Mouse (Mus musculus): ENCODE results near the gene Aimp2. TPM values are rescaled to one million over a fixed set of nuclear protein-coding genes. Genes with fewer than 3 reads are reported as not detected.

Aimp2 gene
- polyA plus RNA-seq, 1 experiment from 2014 or later: 91.7 TPM

DNA sequence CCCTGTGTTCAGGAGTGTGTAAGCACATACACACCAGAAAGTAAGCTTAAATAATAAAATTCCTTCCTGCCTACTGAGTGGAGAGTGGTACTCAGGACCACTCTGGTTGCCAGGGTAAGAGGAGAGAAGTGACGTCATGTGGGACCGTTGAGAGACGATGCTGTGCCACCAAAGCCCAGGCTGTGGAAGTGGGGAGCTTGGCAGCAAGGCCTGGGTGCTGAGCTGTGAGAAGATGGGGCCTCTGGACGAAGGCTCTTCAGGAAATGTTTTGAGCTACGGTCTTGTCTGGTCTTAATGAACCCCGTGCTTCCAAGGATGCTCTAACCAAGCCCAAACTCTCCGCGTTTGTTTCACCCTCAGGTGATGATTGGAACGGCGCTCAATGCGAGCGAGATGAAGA, 21.0 kb upstream of the Aimp2 start:
- WGBS: 94% methylated on average over 12 of the region's 12 CpGs
- Histone ChIP-seq H3K9ac (replicated peaks) (no peak overlapping the region), H3K4me3 (no peak overlapping the region), H3K27ac (replicated peaks) (no peak overlapping the region), H3K4me1 (0 out of 2 replicates have a peak, but pooled peaks cover 4% of the 10 kb centered on the region), H3K36me3 (peaks cover 50% of the 10 kb centered on the region), H3K9me3 (no peaks in the 10 kb centered on the region), H3K27me3 (no peaks in the 10 kb centered on the region), H3K4me2 (replicated peaks) (no peak overlapping the region)
- no peak for ATAC-seq (ENCODE audit: low FRiP score, low read depth)

GRCm38 (mm10) chr5:143929291-143929690, 19.6 kb upstream of the Aimp2 start:
- 98% methylated on average over 4 of the region's 4 CpGs for WGBS
- Histone ChIP-seq H3K4me1 (0 out of 2 replicates have a peak, but pooled peaks cover 4% of the 10 kb centered on the region), H3K9ac (replicated peaks) (no peak overlapping the region), H3K27ac (replicated peaks) (no peak overlapping the region), H3K4me2 (replicated peaks) (no peak overlapping the region), H3K27me3 (no peaks in the 10 kb centered on the region), H3K36me3 (peaks cover 64% of the 10 kb centered on the region), H3K9me3 (no peaks in the 10 kb centered on the region), H3K4me3 (no peak overlapping the region)
- no peak for ATAC-seq (ENCODE audit: low FRiP score, low read depth)

- no peaks in the 10 kb centered on the region for H3K9me3 ChIP-seq
- no peaks in the 10 kb centered on the region for H3K27me3 ChIP-seq
- ATAC-seq (ENCODE audit: low FRiP score, low read depth): no peak
- 96% methylated on average over 8 of the region's 8 CpGs for WGBS
- no peak within 1 kb of the TSS for H3K27ac ChIP-seq (replicated peaks)
- H3K4me2 ChIP-seq (replicated peaks): no peak within 1 kb of the TSS
- peaks cover 75% of the 10 kb centered on the region for H3K36me3 ChIP-seq
- H3K4me1 ChIP-seq: 0 out of 2 replicates have a peak, but pooled peaks cover 4% of the 10 kb centered on the region
- H3K4me3 ChIP-seq: no peak within 1 kb of the TSS
- no peak within 1 kb of the TSS for H3K9ac ChIP-seq (replicated peaks)
These were observed 18.2 kb upstream of the Aimp2 start, which contains the start of gene Gm42421 for GRCm38 (mm10) chr5:143927875-143928274. Gene Gm42421, plus strand, starts transcription at chr5:143928175.

GRCm38 (mm10) chr5:143924781-143925452, 15.3 kb upstream of the Aimp2 start:
- ATAC-seq (ENCODE audit: low FRiP score, low read depth): no peak
- Histone ChIP-seq H3K4me1 (no peaks in the 10 kb centered on the region), H3K4me2 (replicated peaks) (no peak overlapping the region), H3K4me3 (no peak overlapping the region), H3K9ac (replicated peaks) (no peak overlapping the region), H3K27me3 (no peaks in the 10 kb centered on the region), H3K27ac (replicated peaks) (no peak overlapping the region), H3K36me3 (peaks cover 79% of the 10 kb centered on the region), H3K9me3 (no peaks in the 10 kb centered on the region)
- WGBS: 90% methylated on average over 6 of the region's 6 CpGs

- Histone ChIP-seq H3K9me3 (no peaks in the 10 kb centered on the region), H3K4me2 (replicated peaks) (no peak overlapping the region), H3K4me3 (no peak overlapping the region), H3K27ac (replicated peaks) (no peak overlapping the region), H3K36me3 (peaks cover 69% of the 10 kb centered on the region), H3K27me3 (no peaks in the 10 kb centered on the region), H3K9ac (replicated peaks) (no peak overlapping the region), H3K4me1 (no peaks in the 10 kb centered on the region)
- ATAC-seq (ENCODE audit: low FRiP score, low read depth): no peak
- 94% methylated on average over 3 of the region's 3 CpGs for WGBS
These were observed 8.5 kb upstream of the Aimp2 start for GRCm38 (mm10) chr5:143918120-143918519.

DNA sequence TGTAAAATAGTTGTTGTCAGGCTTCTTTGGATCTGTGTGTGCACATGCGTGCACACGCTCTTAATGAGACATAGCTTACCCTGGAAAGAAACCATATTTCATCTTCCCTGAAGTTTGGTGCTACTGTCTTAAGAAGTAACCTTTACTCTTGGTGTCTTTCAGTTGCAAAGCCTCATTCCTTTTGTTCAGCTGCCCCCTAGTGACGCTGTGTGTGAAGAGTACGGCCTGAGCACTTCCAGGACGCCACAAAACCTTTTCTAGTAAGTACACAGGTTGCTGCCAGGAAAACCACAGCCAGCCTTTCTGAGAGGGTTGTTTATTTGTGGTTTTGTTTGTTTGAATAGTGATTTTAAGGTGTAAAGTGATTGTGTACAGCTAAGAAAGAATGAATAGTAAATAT, 7.8 kb upstream of the Aimp2 start:
- WGBS: 53% methylated on average over 5 of the region's 5 CpGs
- Histone ChIP-seq H3K9ac (replicated peaks) (no peak overlapping the region), H3K27me3 (no peaks in the 10 kb centered on the region), H3K4me3 (no peak overlapping the region), H3K4me1 (no peaks in the 10 kb centered on the region), H3K36me3 (peaks cover 65% of the 10 kb centered on the region), H3K27ac (replicated peaks) (no peak overlapping the region), H3K4me2 (replicated peaks) (no peak overlapping the region), H3K9me3 (no peaks in the 10 kb centered on the region)
- no peak for ATAC-seq (ENCODE audit: low FRiP score, low read depth)

DNA sequence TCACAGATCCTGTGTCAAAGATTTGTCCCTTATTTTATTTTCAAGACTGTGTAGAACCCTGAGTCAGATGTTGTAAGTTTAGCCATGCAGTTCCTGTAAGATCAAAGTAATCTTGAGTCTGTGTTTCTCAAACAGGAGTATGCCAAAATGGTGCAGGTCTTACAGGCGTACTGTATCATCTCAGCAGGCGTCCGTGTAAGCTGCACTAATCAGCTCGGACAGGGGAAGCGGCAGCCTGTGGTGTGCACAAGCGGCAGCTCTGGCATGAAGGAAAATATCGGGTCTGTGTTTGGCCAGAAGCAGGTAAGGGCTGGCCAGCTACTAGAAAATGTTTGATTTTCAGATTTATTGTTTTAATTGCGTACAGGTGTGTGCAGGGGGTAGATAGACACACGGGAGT, 6.6 kb upstream of the Aimp2 start:
- Histone ChIP-seq H3K4me2 (replicated peaks) (no peak overlapping the region), H3K9ac (replicated peaks) (no peak overlapping the region), H3K4me1 (no peaks in the 10 kb centered on the region), H3K36me3 (peaks cover 56% of the 10 kb centered on the region), H3K4me3 (no peak overlapping the region), H3K27ac (replicated peaks) (no peak overlapping the region), H3K9me3 (no peaks in the 10 kb centered on the region), H3K27me3 (no peaks in the 10 kb centered on the region)
- no peak for ATAC-seq (ENCODE audit: low FRiP score, low read depth)
- 92% methylated on average over 9 of the region's 9 CpGs for WGBS

DNA sequence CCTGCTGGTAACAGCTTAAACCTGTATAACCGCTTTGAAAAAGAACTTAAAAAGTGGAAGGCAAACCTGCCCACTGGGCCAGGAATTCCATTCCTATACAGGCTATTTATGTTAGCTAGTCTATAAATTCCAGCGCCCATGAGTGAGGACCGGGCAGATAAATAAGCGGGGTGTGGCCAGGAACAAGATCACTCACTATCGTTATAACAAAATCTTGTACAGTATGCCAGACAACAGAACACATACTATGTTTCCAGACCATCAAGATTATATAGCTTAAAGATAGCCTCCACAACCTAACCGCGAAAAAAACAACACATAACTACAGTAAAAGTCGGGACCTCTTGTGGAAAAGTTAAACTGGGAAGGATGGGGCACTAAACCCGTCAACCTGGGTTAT, 721 bp downstream of the Aimp2 start:
- Histone ChIP-seq H3K9me3 (no peaks in the 10 kb centered on the region), H3K4me1 (peaks cover 19% of the 10 kb centered on the region), H3K36me3 (peaks cover 27% of the 10 kb centered on the region), H3K4me2 (replicated peaks) (peak overlapping the region; percentile 80), H3K4me3 (peak overlapping the region; percentile 77), H3K27me3 (no peaks in the 10 kb centered on the region), H3K9ac (replicated peaks) (peak overlapping the region; percentile 68), H3K27ac (replicated peaks) (peak overlapping the region; percentile 79)
- 2% methylated on average over 9 of the region's 9 CpGs for WGBS
- ATAC-seq (ENCODE audit: low FRiP score, low read depth): no peak

DNA sequence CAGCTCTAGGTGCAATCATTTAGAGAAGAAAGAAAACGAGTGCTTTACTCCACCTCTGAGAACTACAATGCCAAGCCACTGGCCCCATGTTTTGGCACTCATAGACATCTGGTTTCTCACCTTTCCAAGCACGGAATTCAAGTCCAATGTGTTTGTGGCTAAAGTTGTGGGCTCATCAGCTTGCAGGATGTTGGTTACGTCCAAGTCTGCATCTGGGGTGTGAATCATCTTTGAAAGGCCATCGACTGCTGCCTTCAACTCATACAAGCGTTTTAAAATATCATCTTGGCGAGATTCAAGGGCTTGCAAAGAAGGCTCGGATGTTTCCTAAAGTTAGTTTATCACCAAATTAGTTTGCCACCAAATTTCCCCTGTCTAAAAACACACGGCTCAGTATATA, 3.2 kb downstream of the Aimp2 start:
- Histone ChIP-seq H3K4me3 (no peak overlapping the region), H3K27me3 (no peaks in the 10 kb centered on the region), H3K9me3 (no peaks in the 10 kb centered on the region), H3K9ac (replicated peaks) (no peak overlapping the region), H3K27ac (replicated peaks) (no peak overlapping the region), H3K4me2 (replicated peaks) (no peak overlapping the region), H3K36me3 (peaks cover 49% of the 10 kb centered on the region), H3K4me1 (peaks cover 19% of the 10 kb centered on the region)
- 91% methylated on average over 8 of the region's 8 CpGs for WGBS
- no peak for ATAC-seq (ENCODE audit: low FRiP score, low read depth)

- Histone ChIP-seq H3K4me1 (peaks cover 10% of the 10 kb centered on the region), H3K36me3 (peaks cover 75% of the 10 kb centered on the region), H3K9me3 (no peaks in the 10 kb centered on the region), H3K4me3 (no peak overlapping the region), H3K4me2 (replicated peaks) (no peak overlapping the region), H3K27me3 (no peaks in the 10 kb centered on the region), H3K9ac (replicated peaks) (no peak overlapping the region), H3K27ac (replicated peaks) (no peak overlapping the region)
- no peak for ATAC-seq (ENCODE audit: low FRiP score, low read depth)
- WGBS: 93% methylated on average over 4 of the region's 4 CpGs
These were observed 5.8 kb downstream of the Aimp2 start for GRCm38 (mm10) chr5:143903813-143904212.

DNA sequence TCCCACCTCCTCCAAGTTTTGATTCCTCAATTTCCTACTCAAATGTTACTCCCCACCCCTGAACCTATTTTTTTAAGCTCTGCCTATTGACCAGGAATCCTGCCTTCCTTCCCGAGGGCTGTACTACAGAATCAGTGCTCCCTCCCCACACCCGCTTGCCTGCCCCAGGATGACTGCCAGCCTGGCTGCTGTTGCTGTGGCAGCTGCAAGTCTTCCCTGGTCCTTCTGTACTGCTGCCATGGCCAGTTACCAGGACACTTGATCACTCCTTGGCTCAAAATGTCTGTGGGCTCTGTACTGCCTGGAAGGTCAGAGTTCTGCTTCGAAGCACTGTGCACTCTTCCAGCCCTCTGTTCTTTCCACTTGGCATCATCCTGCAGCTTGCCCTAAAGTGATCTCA, 7.5 kb downstream of the Aimp2 start:
- no peak overlapping the region for H3K4me3 ChIP-seq
- 90% methylated on average over 3 of the region's 3 CpGs for WGBS
- no peak overlapping the region for H3K4me2 ChIP-seq (replicated peaks)
- H3K9me3 ChIP-seq: no peaks in the 10 kb centered on the region
- H3K36me3 ChIP-seq: peaks cover 90% of the 10 kb centered on the region
- H3K27ac ChIP-seq (replicated peaks): no peak overlapping the region
- ATAC-seq (ENCODE audit: low FRiP score, low read depth): no peak
- H3K27me3 ChIP-seq: no peaks in the 10 kb centered on the region
- H3K4me1 ChIP-seq: no peaks in the 10 kb centered on the region
- no peak overlapping the region for H3K9ac ChIP-seq (replicated peaks)

DNA sequence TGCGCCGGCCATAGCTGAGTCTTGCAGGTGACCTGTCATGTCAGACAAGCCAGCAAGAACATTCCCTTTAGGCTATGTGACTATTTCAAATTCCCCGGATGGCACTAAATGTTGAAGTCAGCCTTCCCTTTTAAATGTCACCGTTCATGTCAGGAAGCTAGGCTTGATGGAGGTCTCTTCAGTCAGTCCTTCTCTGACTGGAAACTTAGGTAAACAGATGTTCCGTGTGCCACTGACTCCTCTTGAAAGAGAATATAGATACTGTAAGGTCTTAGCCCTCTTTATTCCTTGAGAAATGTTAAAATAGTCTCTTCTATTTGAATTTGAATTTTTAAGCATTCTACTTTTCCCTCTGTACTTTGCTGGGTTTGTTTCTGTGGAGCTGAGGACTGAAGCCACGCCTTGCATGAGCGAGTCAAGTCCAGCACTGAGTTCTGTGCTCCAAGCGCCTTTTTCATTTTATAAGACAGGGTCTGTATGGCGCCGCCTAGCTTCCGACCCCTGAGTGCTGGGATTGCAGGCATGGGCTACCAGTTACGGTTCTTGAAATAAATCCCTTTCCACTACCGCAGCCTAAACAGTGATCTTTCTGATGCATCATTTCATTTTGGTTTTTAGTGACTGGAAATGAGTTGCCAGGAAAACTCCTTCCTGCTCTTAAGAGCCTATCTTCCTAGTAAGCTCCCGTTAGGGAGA, 11.9 kb downstream of the Aimp2 start, which contains the start of gene Ankrd61:
TSS of gene Ankrd61 (minus strand) at position 51 of the 696 bp plus-strand sequence.
- Histone ChIP-seq H3K9ac (replicated peaks) (no peak within 1 kb of the TSS), H3K4me2 (replicated peaks) (no peak within 1 kb of the TSS), H3K9me3 (no peaks in the 10 kb centered on the region), H3K4me1 (no peaks in the 10 kb centered on the region), H3K36me3 (peaks cover 70% of the 10 kb centered on the region), H3K27me3 (no peaks in the 10 kb centered on the region), H3K4me3 (no peak within 1 kb of the TSS), H3K27ac (replicated peaks) (no peak within 1 kb of the TSS)
- no peak for ATAC-seq (ENCODE audit: low FRiP score, low read depth)
- 86% methylated on average over 14 of the region's 14 CpGs for WGBS
